In the genomic region with DNA sequence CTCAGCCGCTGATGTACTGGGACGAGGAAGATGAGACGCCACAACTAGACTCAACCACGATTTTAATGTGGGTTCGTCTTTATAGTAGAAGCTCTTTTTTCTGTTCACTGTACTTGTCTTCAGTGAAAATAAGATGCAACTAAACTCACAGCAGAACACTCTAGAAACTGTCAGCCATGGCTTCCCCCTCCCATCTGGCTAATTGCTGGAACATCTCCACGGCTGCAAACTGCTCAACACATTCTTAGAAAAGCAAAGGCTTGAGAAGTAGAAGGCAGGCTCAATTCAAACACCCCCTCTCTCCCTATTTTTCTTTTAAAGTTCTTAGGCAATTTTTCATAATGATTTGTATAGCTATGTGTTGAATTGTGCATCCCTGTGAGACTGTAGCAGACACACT, we compare ENCODE assay signal across 19 mouse cellular contexts. TPM values are rescaled to one million over a fixed set of nuclear protein-coding genes. Genes with fewer than 3 reads are reported as not detected.
DNase-seq lines count a peak whose midpoint lies in the region; ATAC-seq lines count a peak whose summit lies in the region.
"Had no signal": no experiment of that assay in that cellular context is flagged by ENCODE, and none has a peak within 500 bp of the region (broad histone marks: within the 10 kb centered on the region; RNA-seq: fewer than 3 reads in every experiment).

No protein-coding gene starts in this region.

- WGBS in neural tube, embryonic 15.5 days, result 86% methylated on average over 6 of the region's 6 CpGs

- H3K4me2 ChIP-seq in neural tube, embryonic 15.5 days, result no peak overlapping the region
- H3K4me2 ChIP-seq: forebrain, embryonic 15.5 days; hindbrain, embryonic 12.5 days; limb, embryonic 15.5 days had no signal

- H3K4me3 ChIP-seq in neural tube, embryonic 15.5 days (replicated peaks), result no peak overlapping the region
- H3K4me3 ChIP-seq: forebrain, embryonic 15.5 days; hindbrain, embryonic 12.5 days; limb, embryonic 15.5 days had no signal

- peaks cover 16% of the 10 kb centered on the region for H3K36me3 ChIP-seq in neural tube, embryonic 15.5 days

- H3K27ac ChIP-seq in neural tube, embryonic 15.5 days (replicated peaks), result no peak overlapping the region
- H3K27ac ChIP-seq: forebrain, embryonic 15.5 days; hindbrain, embryonic 12.5 days; kidney, postnatal 0 days; limb, embryonic 15.5 days had no signal

- DNase-seq in layer of hippocampus, adult 11-12 months (ENCODE audit: low spot score), result peak; percentile 25
- DNase-seq in layer of hippocampus, postnatal 25 days (ENCODE audit: extremely low spot score in 1 of 2, low spot score in 1 of 2), result no peak
- DNase-seq in layer of hippocampus, adult 18-20 months (ENCODE audit: low spot score in 2 of 2), result peak; percentile 51 to 63
- peak; percentile 55 to 70 for DNase-seq in left cerebral cortex, adult 9 months (ENCODE audit: low spot score in 2 of 2)
- peak; percentile 13 for DNase-seq in right cerebral cortex, postnatal 4 days
- DNase-seq: cerebellum, adult 11 months; cerebellum, postnatal 14 days; gastrocnemius, postnatal 25 days; heart, postnatal 10 days; lung, postnatal 10 days; thymus, adult 18-20 months had no signal

- no peaks in the 10 kb centered on the region for H3K4me1 ChIP-seq in neural tube, embryonic 15.5 days
- H3K4me1 ChIP-seq: forebrain, embryonic 15.5 days; hindbrain, embryonic 12.5 days; limb, embryonic 15.5 days had no signal

- no peaks in the 10 kb centered on the region for H3K27me3 ChIP-seq in neural tube, embryonic 15.5 days (replicated peaks)
- H3K27me3 ChIP-seq: forebrain, embryonic 15.5 days; hindbrain, embryonic 12.5 days; limb, embryonic 15.5 days had no signal

- ATAC-seq in neural tube, embryonic 15.5 days (ENCODE audit: low FRiP score), result no peak
- ATAC-seq in CD4-positive, CD25-positive, alpha-beta regulatory T cell, adult 4 months, result no peak
- ATAC-seq in megakaryocyte progenitor cell, adult 5-6 weeks (replicated peaks; ENCODE audit: poor library complexity), result no peak
- ATAC-seq: activated CD4-positive, CD25-positive, alpha-beta regulatory T cell, adult 4 months; forebrain, embryonic 15.5 days had no signal

- no peak overlapping the region for H3K9ac ChIP-seq in neural tube, embryonic 15.5 days (replicated peaks)
- H3K9ac ChIP-seq: forebrain, embryonic 15.5 days; hindbrain, embryonic 12.5 days; limb, embryonic 15.5 days had no signal

- no peaks in the 10 kb centered on the region for H3K9me3 ChIP-seq in neural tube, embryonic 15.5 days (replicated peaks)
- H3K9me3 ChIP-seq: forebrain, embryonic 15.5 days; hindbrain, embryonic 12.5 days; limb, embryonic 15.5 days had no signal

RNA-seq across cellular contexts. Expression of gene Prdm2, which starts 29.7 kb away (rescaled TPM):
- total RNA-seq in layer of hippocampus, postnatal 25 days (2021), result 10 to 100 TPM; 42.2 to 43.1 TPM
- 10 to 100 TPM; 48.5 to 49.5 TPM for total RNA-seq in layer of hippocampus, adult 18-20 months (2021)
- polyA plus RNA-seq in neural tube, embryonic 15.5 days (2015; fragmentation: Nextera tagmentation; extraction: Ambion mirVana), result 12.7 and 13.2 TPM in 2 replicates
- polyA plus RNA-seq in CD4-positive, CD25-positive, alpha-beta regulatory T cell, adult 4 months (2017; shearing (Covaris generic)), result 10 to 100 TPM; 30.8 to 38.7 TPM
- total RNA-seq in megakaryocyte progenitor cell, adult 5-6 weeks (2015), result 16.1 and 16.5 TPM in 2 replicates
- total RNA-seq in megakaryocyte progenitor cell, adult 5-6 weeks (2017), result 9.5 and 12.5 TPM in 2 replicates

Comparison
In these comparisons a context has a peak if more than half of its experiments do, and no peak if none do; other contexts are left out.
1. DNase-seq: peak in layer of hippocampus, adult 11-12 months (single experiment), layer of hippocampus, adult 18-20 months (2 of 2), left cerebral cortex, adult 9 months (2 of 2) and right cerebral cortex, postnatal 4 days (single experiment); none in layer of hippocampus, postnatal 25 days (0 of 2).